Mouse (Mus musculus) ES-E14 (cell line): ENCODE results near the gene Gm17581.

Experiments
- CHD2 ChIP-seq: IDR thresholded peaks from 2 replicates; pipeline ENCODE4 v1.6.1; 2014; ENCODE audit warnings: mild to moderate bottlenecking, low read depth, low read length, inconsistent platforms
- HCFC1 ChIP-seq: IDR thresholded peaks from 2 replicates; pipeline ENCODE4 v1.6.1; 2012; ENCODE audit warnings: low read length, inconsistent platforms, borderline replicate concordance; ENCODE audit not compliant: insufficient read depth
- MAFK ChIP-seq: IDR thresholded peaks from 2 replicates; pipeline ENCODE4 v1.6.1; 2014; ENCODE audit warnings: mild to moderate bottlenecking, low read depth, low read length, inconsistent platforms; ENCODE audit not compliant: insufficient read depth
- ZC3H11A ChIP-seq: IDR thresholded peaks from 2 replicates; pipeline ENCODE4 v1.6.1; 2012; ENCODE audit warnings: low read depth, mild to moderate bottlenecking, inconsistent platforms, low read length, borderline replicate concordance
- ZNF384 ChIP-seq: IDR thresholded peaks from 2 replicates; pipeline ENCODE4 v1.6.1; 2012; ENCODE audit warnings: low read depth, low read length, inconsistent platforms

DNA sequence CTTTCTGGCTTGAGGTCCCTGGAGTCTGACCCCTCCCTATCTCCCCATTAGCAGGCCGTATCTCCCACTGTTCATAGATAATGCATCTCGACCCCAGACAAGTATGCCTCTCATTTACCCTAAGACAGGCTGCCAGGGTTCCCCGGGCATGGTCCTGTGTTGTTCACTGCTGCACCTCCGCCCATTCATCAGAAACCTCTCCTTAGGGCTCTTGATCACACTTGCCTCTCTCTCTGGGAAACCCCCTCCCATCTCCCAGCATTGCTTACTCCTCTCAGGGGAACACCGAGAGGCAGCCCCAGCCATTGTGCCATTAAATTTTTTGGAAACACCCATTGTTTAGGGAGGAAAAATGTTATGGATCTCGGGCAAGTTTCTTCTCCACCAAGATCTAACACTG lies 42.3 kb upstream of the Gm17581 start:
- TF ChIP-seq ZC3H11A = no peak
- TF ChIP-seq ZNF384 = no peak
- TF ChIP-seq HCFC1 = no peak
- no peak for TF ChIP-seq MAFK
- TF ChIP-seq CHD2 = no peak
